Mouse (Mus musculus): ENCODE measurements around the gene Fzd7.

GRCm38 (mm10) chr1:59435270-59435669 is 47.0 kb upstream of the Fzd7 start:
- TF ChIP-seq HCFC1 (IDR thresholded peaks at IDR 0.05; ENCODE audit: low read depth, low read length), result peak; percentile 34; the same call in 1 of the 2 replicates
- peak; percentile 69; the same call in 1 of the 2 replicates for TF ChIP-seq ETS1 (conservative IDR thresholded peaks at IDR 0.05; ENCODE audit: low read depth, low read length)
- no peak for TF ChIP-seq USF1 (IDR thresholded peaks at IDR 0.05; ENCODE audit: low read depth, low read length)
- TF ChIP-seq CTCF (conservative IDR thresholded peaks at IDR 0.05 in 1 of 2, IDR thresholded peaks at IDR 0.05 in 1 of 2; ENCODE audit: low read depth in 2 of 2, low read length in 2 of 2), result peak in 1 of 2 experiments; percentile 26; a peak in 1 of 4 replicates
- TF ChIP-seq POLR2A (IDR thresholded peaks at IDR 0.05; ENCODE audit: low read depth, low read length), result peak; percentile 53
- TF ChIP-seq CHD2 (IDR thresholded peaks at IDR 0.05; ENCODE audit: low read length), result peak; percentile 56; the same call in 1 of the 2 replicates
- no peak for TF ChIP-seq POLR2AphosphoS2 (IDR thresholded peaks at IDR 0.05; ENCODE audit: low read depth, low read length)
- 0 out of 2 replicates have a peak, but pooled peaks have one; percentile 31 for TF ChIP-seq NELFE (IDR thresholded peaks at IDR 0.05; ENCODE audit: low read depth, low read length)
- peak; percentile 45; the same call in 1 of the 2 replicates for TF ChIP-seq MAFK (IDR thresholded peaks at IDR 0.05; ENCODE audit: insufficient replicate concordance, low read length)
- peak; percentile 80 for TF ChIP-seq EP300 (IDR thresholded peaks at IDR 0.05; ENCODE audit: low read length)
- TF ChIP-seq MEF2A (IDR thresholded peaks at IDR 0.05; ENCODE audit: borderline replicate concordance, low read depth, low read length), result peak; percentile 85
- no peak; the same call in 1 of the 2 replicates for TF ChIP-seq MAX (IDR thresholded peaks at IDR 0.05; ENCODE audit: low read length)
- TF ChIP-seq ZC3H11A (IDR thresholded peaks at IDR 0.05; ENCODE audit: low read depth, low read length), result no peak
